Mouse (Mus musculus) fat pad, adult 2 months (tissue): ENCODE data around the gene Srrd.
A peak's percentile ranks its signal among the peaks of the same experiment; 100 is the strongest.

Source experiments
- DNase-seq: peaks from one replicate; pipeline ENCODE4 v3.0.0-alpha.2; 2011; ENCODE audit warnings: low read depth, low spot score; ENCODE audit errors: extremely low read depth

Gene Srrd

DNA sequence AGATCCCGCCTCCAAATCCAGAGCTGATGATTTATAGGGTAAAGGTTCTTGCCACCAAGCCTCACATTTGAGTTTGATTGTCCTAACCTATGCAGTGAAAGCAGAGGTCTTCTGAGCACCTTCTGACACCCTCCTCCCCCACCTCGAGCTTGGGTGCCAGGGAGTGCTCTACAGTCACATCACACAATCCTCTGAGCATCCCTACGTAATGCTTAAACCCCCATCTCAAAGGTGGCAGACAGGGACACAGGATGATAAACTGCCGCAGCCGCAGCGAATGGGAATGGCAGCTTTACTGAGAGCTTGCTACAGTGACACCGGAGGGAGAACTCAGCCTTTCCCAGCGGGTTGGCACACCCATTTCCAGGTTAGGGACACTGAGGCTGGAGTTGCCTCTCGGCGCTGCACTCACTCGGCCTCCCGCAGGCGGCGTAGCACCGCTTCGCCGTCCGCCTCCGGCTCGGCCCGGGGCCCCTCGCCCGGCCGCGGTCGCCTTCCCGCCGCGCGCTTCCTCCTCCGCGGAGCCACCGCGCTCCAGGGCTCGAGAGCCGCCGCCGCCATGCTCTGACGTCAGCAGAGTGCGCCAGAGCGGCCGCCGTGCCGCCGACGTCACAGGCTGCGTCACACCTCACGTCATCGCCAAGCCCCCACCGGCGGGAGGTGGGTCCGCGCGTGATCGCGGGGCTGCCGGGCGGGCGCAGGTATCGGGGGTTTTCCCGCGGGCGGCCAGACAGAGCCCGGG, at the start of gene Srrd, which contains the start of gene Hps4:
Srrd (minus strand) TSS at position 578 of the 742 bp plus-strand sequence.
Hps4 (plus strand) TSS at position 621 of the 742 bp plus-strand sequence.
- DNase-seq: no peak

GRCm38 (mm10) chr5:112391676-112392323, 49.0 kb upstream of the Srrd start:
- DNase-seq: no peak

- DNase-seq: no peak
Measured at GRCm38 (mm10) chr5:112391002-112391401, 48.2 kb upstream of the Srrd start.

DNA sequence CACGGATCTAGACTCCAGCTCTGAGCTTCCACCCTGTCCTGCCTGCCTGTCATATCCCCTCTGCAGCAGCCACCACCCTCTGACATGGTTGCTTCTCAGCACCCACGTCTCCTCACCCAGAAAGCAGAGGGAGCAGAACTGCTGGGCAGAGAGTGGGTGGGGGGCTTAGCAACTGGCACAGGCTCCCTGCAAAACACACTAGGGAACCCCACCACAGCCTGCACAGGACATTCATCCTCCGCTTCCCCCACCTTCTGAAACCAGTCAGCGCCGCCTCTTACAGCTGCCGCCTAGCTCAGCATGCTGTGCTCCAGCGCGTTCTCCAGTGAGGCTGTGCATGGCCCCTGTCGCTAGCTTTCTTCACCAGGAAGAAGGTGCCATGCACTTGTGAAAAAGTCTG, 46.5 kb upstream of the Srrd start:
- no peak for DNase-seq

- DNase-seq: no peak
Measured at GRCm38 (mm10) chr5:112385973-112386372, 43.1 kb upstream of the Srrd start.

GRCm38 (mm10) chr5:112384805-112385472, 42.1 kb upstream of the Srrd start:
- no peak for DNase-seq

GRCm38 (mm10) chr5:112382641-112383330, 39.9 kb upstream of the Srrd start:
- peak; percentile 81 for DNase-seq

DNA sequence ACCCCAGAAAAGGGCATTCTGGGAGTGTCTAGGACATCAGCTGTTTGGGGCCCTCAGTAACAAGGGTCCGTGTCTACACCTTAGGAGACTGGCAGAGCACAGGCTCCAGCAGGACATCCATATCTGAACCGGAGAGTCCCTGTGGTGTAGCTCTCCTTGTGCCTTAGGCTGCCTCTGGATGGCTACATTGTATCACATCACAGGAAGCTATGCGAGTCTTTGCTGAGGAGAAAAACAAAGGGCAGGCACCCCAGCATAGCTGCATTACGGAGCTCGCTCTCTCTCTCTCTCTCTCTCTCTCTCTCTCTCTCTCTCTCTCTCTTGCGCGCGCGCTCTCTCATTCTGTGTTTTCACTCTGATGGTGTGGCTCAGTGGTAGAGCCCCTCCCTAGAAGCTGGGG, 39.2 kb upstream of the Srrd start:
- no peak for DNase-seq

- DNase-seq: no peak
Measured at GRCm38 (mm10) chr5:112381154-112381553, 38.3 kb upstream of the Srrd start.

GRCm38 (mm10) chr5:112378716-112379115, 35.9 kb upstream of the Srrd start:
- DNase-seq: peak; percentile 75

DNA sequence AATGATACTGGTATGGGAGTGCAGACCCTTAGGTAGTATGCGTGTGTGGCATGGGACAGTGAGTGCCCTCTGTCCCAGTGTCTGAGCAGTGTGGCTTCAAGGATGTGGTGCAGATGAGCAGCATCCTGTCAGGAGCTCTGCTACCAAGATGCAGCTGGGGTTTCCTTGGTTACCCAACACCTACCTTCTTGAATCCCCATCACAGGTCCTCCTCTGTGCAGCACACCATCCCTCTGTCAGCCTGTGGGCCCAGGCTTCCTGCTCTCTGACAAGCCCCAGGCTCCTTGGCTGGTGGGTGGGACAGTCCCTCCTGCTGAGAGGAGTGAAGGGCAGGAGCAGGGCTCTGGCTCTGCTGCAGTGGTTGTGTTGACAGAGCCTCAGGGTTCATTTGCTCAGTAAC, 34.5 kb upstream of the Srrd start:
- DNase-seq: no peak

GRCm38 (mm10) chr5:112376111-112376510, 33.3 kb upstream of the Srrd start:
- no peak for DNase-seq

GRCm38 (mm10) chr5:112371933-112372332, 29.1 kb upstream of the Srrd start:
- no peak for DNase-seq

DNA sequence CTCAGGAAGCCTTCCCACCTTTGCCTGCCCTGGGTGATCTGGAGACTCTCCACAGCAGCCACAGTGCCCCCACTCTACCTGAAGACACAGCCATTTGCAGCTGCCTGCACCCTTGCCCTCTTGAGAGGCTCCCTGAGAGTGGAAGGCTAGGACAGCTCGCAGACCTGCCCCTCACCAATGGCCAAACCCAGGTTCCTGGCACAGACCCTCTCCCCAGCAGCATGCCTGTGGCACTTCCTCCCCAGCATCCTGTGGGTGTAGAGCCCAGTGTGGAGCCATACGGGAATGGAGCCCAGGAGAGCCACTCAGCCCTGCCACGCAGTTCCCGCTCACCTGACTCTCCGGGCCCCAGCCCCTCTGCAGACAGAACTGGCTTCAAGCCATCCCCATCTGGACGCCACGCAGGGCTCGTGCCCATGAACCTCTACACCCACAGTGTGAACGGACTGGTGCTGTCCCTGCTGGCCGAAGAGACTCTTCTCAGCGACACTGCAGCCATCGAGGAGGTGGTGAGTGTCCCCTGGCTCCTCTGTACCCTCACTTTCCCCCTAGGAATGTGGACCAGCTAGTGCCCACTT, 27.5 kb upstream of the Srrd start:
- no peak for DNase-seq

DNA sequence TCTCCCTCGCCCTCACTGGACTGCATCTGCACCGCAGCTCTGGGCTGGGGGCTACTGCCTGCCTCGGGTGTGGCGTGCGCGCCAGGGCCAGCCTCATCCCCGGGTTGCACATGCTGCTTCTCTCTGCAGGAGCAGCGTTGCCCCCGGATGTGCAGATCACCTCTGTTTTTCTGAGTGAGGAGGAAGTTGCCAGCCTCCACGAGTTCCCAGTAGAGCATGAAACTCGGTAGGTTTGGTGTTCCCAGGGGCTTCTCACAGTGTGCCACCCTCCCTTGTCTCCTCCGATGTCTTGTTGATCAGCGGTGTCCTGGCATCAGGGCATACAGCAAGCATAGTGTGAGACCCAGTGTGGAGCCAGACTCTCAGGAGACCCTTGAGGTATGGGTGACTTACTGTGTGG, 26.5 kb upstream of the Srrd start:
- no peak for DNase-seq

DNA sequence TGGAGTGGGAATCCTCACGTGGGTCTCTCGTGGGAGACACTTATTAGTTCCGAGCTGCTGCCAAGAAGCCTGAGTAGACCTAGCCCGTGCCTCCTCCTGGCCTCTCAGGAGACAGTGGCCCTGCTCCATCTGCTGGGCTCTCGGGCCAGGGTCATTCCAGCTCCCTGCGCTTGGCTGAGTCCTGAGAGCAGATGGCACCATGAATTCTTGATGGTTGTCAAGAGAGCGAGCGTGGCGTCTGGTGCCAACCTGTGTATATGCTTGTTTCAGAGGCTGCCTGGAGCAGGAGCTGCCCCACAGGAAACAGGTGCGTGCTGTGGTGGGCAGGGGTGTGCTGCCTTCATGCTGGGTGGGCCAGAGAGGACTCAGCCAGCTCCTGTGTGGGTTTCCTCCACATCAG, 25.8 kb upstream of the Srrd start:
- DNase-seq: no peak

- no peak for DNase-seq
Measured at GRCm38 (mm10) chr5:112367929-112368328, 25.1 kb upstream of the Srrd start.

DNA sequence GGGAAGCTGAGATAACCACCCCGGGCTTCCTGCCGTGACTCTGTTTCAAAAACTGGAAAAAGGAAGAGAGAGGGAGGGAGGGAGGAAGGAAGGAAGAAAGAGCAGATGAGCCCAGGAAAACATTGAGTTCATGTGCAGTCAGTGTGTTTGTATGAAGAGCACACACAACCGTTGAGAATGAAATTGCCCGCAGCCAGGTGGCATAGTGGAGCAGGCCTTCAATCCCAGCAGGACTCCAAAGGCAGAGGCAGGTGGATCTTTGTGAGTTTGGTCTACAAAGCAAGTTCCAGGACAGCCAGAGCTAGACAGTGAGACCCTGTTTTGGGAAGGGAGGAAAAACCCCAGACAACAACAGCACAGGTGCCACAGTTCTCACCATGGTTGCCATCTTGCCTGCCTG, 24.5 kb upstream of the Srrd start:
- no peak for DNase-seq

- no peak for DNase-seq
Measured at GRCm38 (mm10) chr5:112366879-112367278, 24.0 kb upstream of the Srrd start.

DNA sequence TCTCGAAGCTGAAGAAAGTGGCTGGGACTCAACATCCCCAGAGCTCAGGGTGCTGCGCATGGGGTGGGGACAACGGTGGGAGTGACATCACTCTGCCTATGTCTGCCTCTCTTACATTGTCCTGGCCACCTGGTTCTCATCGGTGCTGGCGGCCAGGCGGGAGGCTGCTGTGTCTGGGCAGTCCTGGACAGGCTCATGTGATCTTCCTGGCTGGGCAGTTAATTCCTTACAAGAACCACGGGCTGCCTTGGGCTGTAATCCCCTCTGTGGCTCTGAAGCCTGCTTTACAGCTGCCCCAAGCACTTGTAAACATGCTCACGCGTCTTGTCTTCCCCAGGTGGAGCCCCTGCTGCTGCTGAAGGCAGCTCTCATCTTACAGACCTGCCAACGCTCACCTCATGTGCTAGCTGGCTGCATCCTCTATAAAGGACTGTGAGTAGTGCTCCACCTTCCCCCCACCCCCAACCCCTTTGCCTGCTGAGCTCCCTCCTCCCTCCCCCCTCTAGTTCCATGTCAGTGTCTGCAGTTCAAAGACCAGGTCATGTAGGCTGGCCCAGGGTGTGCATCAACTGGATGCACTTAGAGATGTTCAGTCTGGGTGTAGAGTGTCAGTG, 21.5 kb upstream of the Srrd start:
- DNase-seq: no peak

DNA sequence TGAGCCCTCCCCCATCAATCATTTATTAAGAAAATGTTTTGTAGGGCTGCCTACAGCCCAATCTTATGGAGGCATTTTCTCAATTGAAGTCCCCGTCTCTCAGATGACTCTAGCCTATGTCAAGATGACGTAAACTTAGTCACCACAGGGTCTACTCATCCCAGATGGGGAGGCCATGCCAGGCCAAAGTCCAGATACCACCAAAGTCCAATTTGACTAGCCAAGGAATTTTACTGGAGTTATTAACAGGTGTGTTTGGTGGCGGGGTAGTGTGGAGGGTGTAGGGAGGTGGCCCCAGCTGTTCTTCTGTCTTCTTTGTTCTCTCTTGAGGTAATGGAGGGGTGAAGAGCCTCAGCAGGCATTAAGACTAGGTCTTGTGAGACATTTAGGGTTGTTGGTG, 17.2 kb upstream of the Srrd start:
- DNase-seq: no peak
